Mouse (Mus musculus): ENCODE data around the gene Rab20. TPM values are rescaled to one million over a fixed set of nuclear protein-coding genes. Genes with fewer than 3 reads are reported as not detected.

The Rab20 gene
- polyA plus RNA-seq, 1 experiment from 2014 or later = 0.61 TPM

- DNase-seq (ENCODE audit: low spot score) (no peak), ATAC-seq (ENCODE audit: insufficient number of reproducible peaks, low FRiP score, low TSS enrichment, low read depth) (no peak)
- Histone ChIP-seq H3K9ac (ENCODE audit: low read length) (no peak overlapping the region), H3K36me3 (ENCODE audit: control insufficient read depth, insufficient read depth, low read length) (peaks cover 20% of the 10 kb centered on the region; the same call in 1 of the 2 replicates), H3K9me3 (ENCODE audit: control insufficient read depth, low read length) (no peaks in the 10 kb centered on the region), H3K4me1 (ENCODE audit: control insufficient read depth, insufficient read depth, low read length) (no peaks in the 10 kb centered on the region), H3K4me2 (ENCODE audit: low read depth, severe bottlenecking) (no peak overlapping the region), H3K4me3 (ENCODE audit: low read depth, low read length) (no peak overlapping the region), H3K27me3 (ENCODE audit: control insufficient read depth, insufficient read depth, low read length) (no peaks in the 10 kb centered on the region), H3K27ac (replicated peaks; ENCODE audit: low read depth, low read length) (no peak overlapping the region)
- WGBS = 94% methylated on average over 5 of the region's 5 CpGs
These were observed 32.5 kb upstream of the Rab20 start for GRCm38 (mm10) chr8:11510971-11511370.

- Histone ChIP-seq H3K9ac (ENCODE audit: low read length) (no peak overlapping the region), H3K9me3 (ENCODE audit: control insufficient read depth, low read length) (no peaks in the 10 kb centered on the region), H3K27me3 (ENCODE audit: control insufficient read depth, insufficient read depth, low read length) (no peaks in the 10 kb centered on the region), H3K4me2 (ENCODE audit: low read depth, severe bottlenecking) (no peak overlapping the region), H3K36me3 (ENCODE audit: control insufficient read depth, insufficient read depth, low read length) (peaks cover 24% of the 10 kb centered on the region; the same call in 1 of the 2 replicates), H3K4me3 (ENCODE audit: low read depth, low read length) (no peak overlapping the region), H3K4me1 (ENCODE audit: control insufficient read depth, insufficient read depth, low read length) (no peaks in the 10 kb centered on the region), H3K27ac (replicated peaks; ENCODE audit: low read depth, low read length) (no peak overlapping the region)
- WGBS = 76% methylated on average over 10 of the region's 10 CpGs
- DNase-seq (ENCODE audit: low spot score) (no peak), ATAC-seq (ENCODE audit: insufficient number of reproducible peaks, low FRiP score, low TSS enrichment, low read depth) (no peak)
These were observed 30.4 kb upstream of the Rab20 start for GRCm38 (mm10) chr8:11508880-11509279.

GRCm38 (mm10) chr8:11506802-11507201 lies 28.3 kb upstream of the Rab20 start:
- H3K27me3 ChIP-seq (ENCODE audit: control insufficient read depth, insufficient read depth, low read length) = no peaks in the 10 kb centered on the region
- H3K4me3 ChIP-seq (ENCODE audit: low read depth, low read length) = no peak overlapping the region
- DNase-seq (ENCODE audit: low spot score) (peak; percentile 84), ATAC-seq (ENCODE audit: insufficient number of reproducible peaks, low FRiP score, low TSS enrichment, low read depth) (no peak)
- no peak overlapping the region for H3K27ac ChIP-seq (replicated peaks; ENCODE audit: low read depth, low read length)
- no peak overlapping the region for H3K9ac ChIP-seq (ENCODE audit: low read length)
- WGBS = 67% methylated on average over 6 of the region's 6 CpGs
- H3K4me2 ChIP-seq (ENCODE audit: low read depth, severe bottlenecking) = no peak overlapping the region
- no peaks in the 10 kb centered on the region for H3K9me3 ChIP-seq (ENCODE audit: control insufficient read depth, low read length)
- peaks cover 28% of the 10 kb centered on the region for H3K36me3 ChIP-seq (ENCODE audit: control insufficient read depth, insufficient read depth, low read length)
- no peaks in the 10 kb centered on the region for H3K4me1 ChIP-seq (ENCODE audit: control insufficient read depth, insufficient read depth, low read length)

GRCm38 (mm10) chr8:11506074-11506473 lies 27.6 kb upstream of the Rab20 start:
- H3K9ac ChIP-seq (ENCODE audit: low read length) = no peak overlapping the region
- H3K4me3 ChIP-seq (ENCODE audit: low read depth, low read length) = no peak overlapping the region
- H3K27ac ChIP-seq (replicated peaks; ENCODE audit: low read depth, low read length) = no peak overlapping the region
- no peaks in the 10 kb centered on the region for H3K9me3 ChIP-seq (ENCODE audit: control insufficient read depth, low read length)
- DNase-seq (ENCODE audit: low spot score) (no peak), ATAC-seq (ENCODE audit: insufficient number of reproducible peaks, low FRiP score, low TSS enrichment, low read depth) (no peak)
- no peaks in the 10 kb centered on the region for H3K27me3 ChIP-seq (ENCODE audit: control insufficient read depth, insufficient read depth, low read length)
- H3K4me1 ChIP-seq (ENCODE audit: control insufficient read depth, insufficient read depth, low read length) = no peaks in the 10 kb centered on the region
- 84% methylated on average over 14 of the region's 14 CpGs for WGBS
- H3K36me3 ChIP-seq (ENCODE audit: control insufficient read depth, insufficient read depth, low read length) = peaks cover 28% of the 10 kb centered on the region
- H3K4me2 ChIP-seq (ENCODE audit: low read depth, severe bottlenecking) = no peak overlapping the region

- H3K4me2 ChIP-seq (ENCODE audit: low read depth, severe bottlenecking) = no peak overlapping the region
- H3K4me3 ChIP-seq (ENCODE audit: low read depth, low read length) = no peak overlapping the region
- peaks cover 25% of the 10 kb centered on the region for H3K36me3 ChIP-seq (ENCODE audit: control insufficient read depth, insufficient read depth, low read length)
- no peaks in the 10 kb centered on the region for H3K9me3 ChIP-seq (ENCODE audit: control insufficient read depth, low read length)
- no peaks in the 10 kb centered on the region for H3K4me1 ChIP-seq (ENCODE audit: control insufficient read depth, insufficient read depth, low read length)
- 87% methylated on average over 13 of the region's 13 CpGs for WGBS
- ATAC-seq (ENCODE audit: insufficient number of reproducible peaks, low FRiP score, low TSS enrichment, low read depth) (no peak), DNase-seq (ENCODE audit: low spot score) (no peak)
- no peaks in the 10 kb centered on the region for H3K27me3 ChIP-seq (ENCODE audit: control insufficient read depth, insufficient read depth, low read length)
- H3K9ac ChIP-seq (ENCODE audit: low read length) = no peak overlapping the region
- H3K27ac ChIP-seq (replicated peaks; ENCODE audit: low read depth, low read length) = no peak overlapping the region
These were observed 25.1 kb upstream of the Rab20 start for GRCm38 (mm10) chr8:11503476-11504232.

GRCm38 (mm10) chr8:11498786-11499485 lies 20.4 kb upstream of the Rab20 start:
- Histone ChIP-seq H3K4me1 (ENCODE audit: control insufficient read depth, insufficient read depth, low read length) (peaks cover 4% of the 10 kb centered on the region; the same call in 1 of the 2 replicates), H3K36me3 (ENCODE audit: control insufficient read depth, insufficient read depth, low read length) (peaks cover 11% of the 10 kb centered on the region), H3K9ac (ENCODE audit: low read length) (no peak overlapping the region), H3K27me3 (ENCODE audit: control insufficient read depth, insufficient read depth, low read length) (no peaks in the 10 kb centered on the region), H3K27ac (replicated peaks; ENCODE audit: low read depth, low read length) (no peak overlapping the region), H3K4me3 (ENCODE audit: low read depth, low read length) (no peak overlapping the region), H3K4me2 (ENCODE audit: low read depth, severe bottlenecking) (no peak overlapping the region), H3K9me3 (ENCODE audit: control insufficient read depth, low read length) (no peaks in the 10 kb centered on the region)
- ATAC-seq (ENCODE audit: insufficient number of reproducible peaks, low FRiP score, low TSS enrichment, low read depth) = no peak
- 87% methylated on average over 4 of the region's 4 CpGs for WGBS
- DNase-seq (ENCODE audit: low spot score) = no peak

- peaks cover 6% of the 10 kb centered on the region for H3K36me3 ChIP-seq (ENCODE audit: control insufficient read depth, insufficient read depth, low read length)
- H3K4me3 ChIP-seq (ENCODE audit: low read depth, low read length) = peak overlapping the region; percentile 95
- no peaks in the 10 kb centered on the region for H3K9me3 ChIP-seq (ENCODE audit: control insufficient read depth, low read length)
- peak overlapping the region; percentile 73 for H3K4me2 ChIP-seq (ENCODE audit: low read depth, severe bottlenecking)
- no peak overlapping the region for H3K9ac ChIP-seq (ENCODE audit: low read length)
- ATAC-seq (ENCODE audit: insufficient number of reproducible peaks, low FRiP score, low TSS enrichment, low read depth) = no peak
- no peak overlapping the region for H3K27ac ChIP-seq (replicated peaks; ENCODE audit: low read depth, low read length)
- no peaks in the 10 kb centered on the region for H3K27me3 ChIP-seq (ENCODE audit: control insufficient read depth, insufficient read depth, low read length)
- no peak for DNase-seq (ENCODE audit: low spot score)
- WGBS = 79% methylated on average over 12 of the region's 12 CpGs
- H3K4me1 ChIP-seq (ENCODE audit: control insufficient read depth, insufficient read depth, low read length) = peaks cover 4% of the 10 kb centered on the region; the same call in 1 of the 2 replicates
These were observed 19.8 kb upstream of the Rab20 start for GRCm38 (mm10) chr8:11498281-11498680.

GRCm38 (mm10) chr8:11497017-11497990 lies 18.8 kb upstream of the Rab20 start, which contains the start of gene Naxd:
Gene Naxd, plus strand, starts transcription at chr8:11497506.
- peak within 1 kb of the TSS; percentile 87 for H3K9ac ChIP-seq (ENCODE audit: low read length)
- ATAC-seq (ENCODE audit: insufficient number of reproducible peaks, low FRiP score, low TSS enrichment, low read depth) = peak; percentile 90
- H3K27me3 ChIP-seq (ENCODE audit: control insufficient read depth, insufficient read depth, low read length) = no peaks in the 10 kb centered on the region
- no peaks in the 10 kb centered on the region for H3K9me3 ChIP-seq (ENCODE audit: control insufficient read depth, low read length)
- H3K4me2 ChIP-seq (ENCODE audit: low read depth, severe bottlenecking) = peak within 1 kb of the TSS; percentile 73
- peaks cover 4% of the 10 kb centered on the region; the same call in 1 of the 2 replicates for H3K4me1 ChIP-seq (ENCODE audit: control insufficient read depth, insufficient read depth, low read length)
- 0 out of 2 replicates have a peak within 1 kb of the TSS, but pooled peaks have one; percentile 36 for H3K27ac ChIP-seq (replicated peaks; ENCODE audit: low read depth, low read length)
- peak within 1 kb of the TSS; percentile 95 for H3K4me3 ChIP-seq (ENCODE audit: low read depth, low read length)
- WGBS = 4% methylated on average over 73 of the region's 73 CpGs
- peaks cover under 1% of the 10 kb centered on the region; the same call in 1 of the 2 replicates for H3K36me3 ChIP-seq (ENCODE audit: control insufficient read depth, insufficient read depth, low read length)
- DNase-seq (ENCODE audit: low spot score) = peak; percentile 91
